Mouse (Mus musculus): ENCODE results near the gene Tas2r117. TPM values are rescaled to one million over a fixed set of nuclear protein-coding genes. Genes with fewer than 3 reads are reported as not detected.

Gene Tas2r117
- polyA plus RNA-seq (2015; fragmentation: Nextera tagmentation; extraction: Ambion mirVana), result not detected in 2 replicates

DNA sequence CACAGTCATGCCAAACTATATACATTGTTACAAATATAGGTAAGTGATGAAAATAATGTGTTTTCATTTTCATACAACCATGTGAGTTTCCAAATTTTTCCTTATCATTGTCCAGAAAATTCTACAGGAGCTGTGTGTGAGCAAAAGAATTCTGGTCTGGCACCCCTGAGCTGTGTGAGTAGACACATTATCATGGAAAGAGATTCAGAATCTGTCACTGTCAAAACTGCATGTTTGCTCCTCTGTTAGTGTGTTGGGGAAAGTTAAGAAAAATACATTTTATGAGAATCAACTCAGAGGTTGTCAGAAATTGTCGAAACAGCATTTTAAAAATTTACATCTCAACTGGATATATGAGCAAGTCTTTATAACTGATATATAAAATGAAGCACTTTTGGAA lies at the start of gene Tas2r117:
Gene Tas2r117, plus strand, starts transcription at position 301 of the 400 bp plus-strand sequence.
- Histone ChIP-seq H3K4me1 (replicated peaks) (no peaks in the 10 kb centered on the region), H3K27ac (no peak within 1 kb of the TSS), H3K4me3 (replicated peaks) (no peak within 1 kb of the TSS), H3K4me2 (replicated peaks) (no peak within 1 kb of the TSS), H3K9ac (replicated peaks) (no peak within 1 kb of the TSS), H3K36me3 (no peaks in the 10 kb centered on the region), H3K27me3 (no peaks in the 10 kb centered on the region), H3K9me3 (no peaks in the 10 kb centered on the region)
- ATAC-seq, result no peak
- WGBS, result 81% methylated on average over 1 of the region's 1 CpGs

DNA sequence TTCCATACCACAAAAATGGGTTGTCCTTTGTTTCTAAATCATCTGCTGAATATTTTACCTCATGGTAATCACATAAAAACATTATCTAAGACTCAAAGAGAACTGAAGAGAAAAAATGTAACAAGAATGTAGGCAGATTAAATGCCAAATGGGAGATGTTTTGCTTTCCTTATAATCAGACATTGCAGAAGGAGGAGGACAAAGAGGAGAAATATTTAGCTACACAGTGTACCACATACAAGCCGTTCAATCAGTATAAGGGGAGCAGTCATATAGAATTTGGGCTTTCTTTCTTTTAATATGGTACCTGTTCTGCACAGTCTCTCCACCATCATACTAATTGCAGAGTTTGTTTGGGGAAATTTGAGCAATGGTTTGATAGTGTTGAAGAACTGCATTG lies 48.2 kb upstream of the Tas2r117 start, which contains the start of gene Tas2r124:
Gene Tas2r124, plus strand, starts transcription at position 301 of the 400 bp plus-strand sequence.
- Histone ChIP-seq H3K9ac (replicated peaks) (no peak within 1 kb of the TSS), H3K4me2 (replicated peaks) (no peak within 1 kb of the TSS), H3K4me1 (replicated peaks) (no peaks in the 10 kb centered on the region), H3K27ac (no peak within 1 kb of the TSS), H3K4me3 (replicated peaks) (no peak within 1 kb of the TSS), H3K36me3 (no peaks in the 10 kb centered on the region), H3K9me3 (no peaks in the 10 kb centered on the region), H3K27me3 (no peaks in the 10 kb centered on the region)
- no peak for ATAC-seq
- WGBS, result 84% methylated on average over 1 of the region's 1 CpGs

DNA sequence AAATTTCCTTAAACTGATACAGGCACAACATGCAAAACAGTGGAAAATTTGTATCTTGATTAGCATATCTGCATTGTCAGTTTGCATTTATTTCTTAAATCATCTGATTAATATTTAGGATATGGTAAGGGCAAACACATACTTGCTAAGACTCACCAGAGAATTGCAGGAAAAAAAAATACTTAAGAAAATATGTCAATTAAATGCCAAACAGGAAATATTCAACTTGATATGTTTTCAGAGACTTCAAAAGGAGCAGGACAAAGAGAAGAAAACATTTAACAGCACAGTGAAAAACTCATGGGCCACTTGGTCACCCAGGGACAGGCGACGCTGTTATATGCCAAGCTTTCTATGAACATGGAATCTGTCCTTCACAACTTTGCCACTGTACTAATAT lies 40.8 kb upstream of the Tas2r117 start, which contains the start of gene Tas2r102:
Gene Tas2r102, plus strand, starts transcription at position 301 of the 400 bp plus-strand sequence.
- Histone ChIP-seq H3K27me3 (no peaks in the 10 kb centered on the region), H3K27ac (no peak within 1 kb of the TSS), H3K4me2 (replicated peaks) (no peak within 1 kb of the TSS), H3K4me1 (replicated peaks) (no peaks in the 10 kb centered on the region), H3K4me3 (replicated peaks) (no peak within 1 kb of the TSS), H3K9me3 (no peaks in the 10 kb centered on the region), H3K36me3 (no peaks in the 10 kb centered on the region), H3K9ac (replicated peaks) (no peak within 1 kb of the TSS)
- ATAC-seq, result no peak
- WGBS, result 99% methylated on average over 2 of the region's 2 CpGs

DNA sequence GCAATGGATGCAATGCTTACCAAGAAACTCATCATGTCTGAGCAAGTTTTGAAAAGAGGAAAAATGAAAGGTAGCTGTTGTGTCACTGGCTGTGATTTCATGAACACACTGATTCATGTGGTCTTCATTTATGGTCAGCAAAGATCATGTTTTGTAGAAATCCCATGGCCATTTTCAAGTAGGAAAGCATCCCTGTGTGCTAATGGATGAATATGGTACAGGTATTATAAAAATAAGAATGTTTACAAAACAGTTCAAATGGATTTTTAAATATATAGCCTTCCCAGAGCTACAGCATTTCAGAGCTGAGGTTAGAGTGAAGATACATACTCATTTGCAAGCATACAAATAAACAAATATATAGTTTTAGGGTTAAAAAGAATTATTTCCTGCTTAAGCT lies 24.6 kb upstream of the Tas2r117 start, which contains the start of gene Tas2r136:
Gene Tas2r136, minus strand, starts transcription at position 101 of the 400 bp plus-strand sequence.
- Histone ChIP-seq H3K4me1 (replicated peaks) (no peaks in the 10 kb centered on the region), H3K9ac (replicated peaks) (no peak within 1 kb of the TSS), H3K4me2 (replicated peaks) (no peak within 1 kb of the TSS), H3K27me3 (no peaks in the 10 kb centered on the region), H3K36me3 (no peaks in the 10 kb centered on the region), H3K4me3 (replicated peaks) (no peak within 1 kb of the TSS), H3K27ac (no peak within 1 kb of the TSS), H3K9me3 (no peaks in the 10 kb centered on the region)
- ATAC-seq, result no peak

DNA sequence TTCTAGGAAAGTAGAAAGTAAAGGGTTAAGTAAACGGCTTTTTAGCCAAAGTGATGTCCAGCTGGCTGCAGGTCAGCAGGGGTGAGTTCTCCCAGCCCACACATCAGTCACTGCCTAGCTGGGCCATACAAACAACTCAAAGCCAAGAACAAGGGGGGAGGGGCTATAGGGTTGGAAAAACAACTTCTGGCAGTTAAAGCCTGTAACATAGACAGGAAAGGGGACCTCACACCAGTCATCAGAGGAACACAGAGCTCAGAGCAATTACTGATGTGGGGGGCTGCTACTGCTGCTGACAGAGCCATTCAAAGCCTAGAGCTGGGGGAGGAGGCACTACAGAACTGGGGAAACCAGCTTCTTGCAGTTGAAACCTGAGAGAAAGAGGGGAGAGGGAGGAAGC lies 7.2 kb upstream of the Tas2r117 start:
- Histone ChIP-seq H3K4me2 (replicated peaks) (no peak overlapping the region), H3K4me1 (replicated peaks) (no peaks in the 10 kb centered on the region), H3K9ac (replicated peaks) (no peak overlapping the region), H3K36me3 (no peaks in the 10 kb centered on the region), H3K27ac (no peak overlapping the region), H3K4me3 (replicated peaks) (no peak overlapping the region), H3K27me3 (no peaks in the 10 kb centered on the region), H3K9me3 (peaks cover 20% of the 10 kb centered on the region; the same call in 1 of the 2 replicates)
- ATAC-seq, result no peak
- WGBS, result 40% methylated on average over 1 of the region's 1 CpGs

DNA sequence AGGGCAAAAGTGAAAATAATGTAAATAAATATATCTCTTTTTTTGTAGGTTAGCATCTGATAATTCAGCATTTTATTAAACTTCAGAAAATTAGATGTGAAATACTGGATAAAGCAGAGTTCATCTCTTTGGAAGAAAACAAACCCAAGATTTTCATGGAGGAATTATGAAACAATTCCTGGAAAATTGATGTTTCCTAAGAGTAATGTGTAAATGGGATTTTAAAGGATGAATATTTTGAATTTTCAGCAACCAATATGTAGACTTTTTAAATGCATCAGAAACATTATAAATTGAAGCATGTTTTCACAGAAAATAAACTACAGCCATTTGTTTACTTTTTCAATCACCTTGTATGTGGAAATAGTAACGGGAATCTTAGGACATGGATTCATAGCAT lies 44.2 kb downstream of the Tas2r117 start, which contains the start of gene Tas2r123:
Gene Tas2r123, plus strand, starts transcription at position 301 of the 400 bp plus-strand sequence.
- Histone ChIP-seq H3K9me3 (no peaks in the 10 kb centered on the region), H3K36me3 (no peaks in the 10 kb centered on the region), H3K4me2 (replicated peaks) (no peak within 1 kb of the TSS), H3K27ac (no peak within 1 kb of the TSS), H3K27me3 (no peaks in the 10 kb centered on the region), H3K4me1 (replicated peaks) (no peaks in the 10 kb centered on the region), H3K9ac (replicated peaks) (no peak within 1 kb of the TSS), H3K4me3 (replicated peaks) (no peak within 1 kb of the TSS)
- no peak for ATAC-seq
- whole genome bisulfite sequencing, result 94% methylated on average over 1 of the region's 1 CpGs

Other genes with a start within 250 kb of the Tas2r117 start
- not detected in 2 replicates for gene Prh1, start 233.0 kb upstream of the Tas2r117 start, polyA plus RNA-seq (2015; fragmentation: Nextera tagmentation; extraction: Ambion mirVana)
- gene Prp2, start 206.9 kb upstream of the Tas2r117 start, polyA plus RNA-seq (2015; fragmentation: Nextera tagmentation; extraction: Ambion mirVana), result not detected in 2 replicates
- gene A630073D07Rik, start 151.3 kb upstream of the Tas2r117 start, polyA plus RNA-seq (2015; fragmentation: Nextera tagmentation; extraction: Ambion mirVana), result not detected in 2 replicates
- gene Tas2r120, start 145.9 kb upstream of the Tas2r117 start, polyA plus RNA-seq (2015; fragmentation: Nextera tagmentation; extraction: Ambion mirVana), result not detected in 2 replicates
- not detected in 2 replicates for gene Tas2r121, start 101.8 kb upstream of the Tas2r117 start, polyA plus RNA-seq (2015; fragmentation: Nextera tagmentation; extraction: Ambion mirVana)
- not detected in 2 replicates for gene Tas2r122, start 90.9 kb upstream of the Tas2r117 start, polyA plus RNA-seq (2015; fragmentation: Nextera tagmentation; extraction: Ambion mirVana)
- gene Tas2r115, start 64.8 kb upstream of the Tas2r117 start, polyA plus RNA-seq (2015; fragmentation: Nextera tagmentation; extraction: Ambion mirVana), result not detected in 2 replicates
- not detected in 2 replicates for gene Tas2r124, start 48.1 kb upstream of the Tas2r117 start, polyA plus RNA-seq (2015; fragmentation: Nextera tagmentation; extraction: Ambion mirVana)
- not detected in 2 replicates for gene Tas2r102, start 40.7 kb upstream of the Tas2r117 start, polyA plus RNA-seq (2015; fragmentation: Nextera tagmentation; extraction: Ambion mirVana)
- gene Tas2r136, start 24.7 kb upstream of the Tas2r117 start, polyA plus RNA-seq (2015; fragmentation: Nextera tagmentation; extraction: Ambion mirVana), result not detected in 2 replicates
- not detected in 2 replicates for gene Tas2r123, start 44.3 kb downstream of the Tas2r117 start, polyA plus RNA-seq (2015; fragmentation: Nextera tagmentation; extraction: Ambion mirVana)
- gene Tas2r116, start 52.6 kb downstream of the Tas2r117 start, polyA plus RNA-seq (2015; fragmentation: Nextera tagmentation; extraction: Ambion mirVana), result not detected in 2 replicates
- gene Tas2r110, start 65.2 kb downstream of the Tas2r117 start, polyA plus RNA-seq (2015; fragmentation: Nextera tagmentation; extraction: Ambion mirVana), result not detected in 2 replicates
- gene Tas2r113, start 90.2 kb downstream of the Tas2r117 start, polyA plus RNA-seq (2015; fragmentation: Nextera tagmentation; extraction: Ambion mirVana), result not detected in 2 replicates
- not detected in 2 replicates for gene Tas2r125, start 106.8 kb downstream of the Tas2r117 start, polyA plus RNA-seq (2015; fragmentation: Nextera tagmentation; extraction: Ambion mirVana)
- gene Tas2r129, start 148.3 kb downstream of the Tas2r117 start, polyA plus RNA-seq (2015; fragmentation: Nextera tagmentation; extraction: Ambion mirVana), result not detected in 2 replicates
- gene Tas2r131, start 155.1 kb downstream of the Tas2r117 start, polyA plus RNA-seq (2015; fragmentation: Nextera tagmentation; extraction: Ambion mirVana), result not detected in 2 replicates
- gene Tas2r109, start 178.1 kb downstream of the Tas2r117 start, polyA plus RNA-seq (2015; fragmentation: Nextera tagmentation; extraction: Ambion mirVana), result not detected in 2 replicates
- not detected in 2 replicates for gene Tas2r103, start 234.3 kb downstream of the Tas2r117 start, polyA plus RNA-seq (2015; fragmentation: Nextera tagmentation; extraction: Ambion mirVana)